Mouse (Mus musculus): Measurements from ENCODE around the gene Vwa7.
A peak's percentile ranks its signal among the peaks of the same experiment; 100 is the strongest.

The Vwa7 gene

GRCm38 (mm10) chr17:35064378-35064877, 48.0 kb downstream of the Vwa7 start:
- no peak for DNase-seq (ENCODE audit: low spot score)

GRCm38 (mm10) chr17:35064951-35065947, 48.9 kb downstream of the Vwa7 start, which contains the start of gene Ly6g6c:
Gene Ly6g6c, plus strand, starts transcription at chr17:35065388.
- DNase-seq (ENCODE audit: low spot score) = peak; percentile 47

GRCm38 (mm10) chr17:35066084-35066483, 49.7 kb downstream of the Vwa7 start, which contains the start of gene Mpig6b:
Gene Mpig6b, minus strand, starts transcription at chr17:35066184.
- DNase-seq (ENCODE audit: low spot score) = no peak

GRCm38 (mm10) chr17:35068213-35068914, 52.0 kb downstream of the Vwa7 start:
- no peak for DNase-seq (ENCODE audit: low spot score)

GRCm38 (mm10) chr17:35070556-35071229, 54.3 kb downstream of the Vwa7 start:
- DNase-seq (ENCODE audit: low spot score) = no peak

GRCm38 (mm10) chr17:35071454-35071853, 55.1 kb downstream of the Vwa7 start:
- DNase-seq (ENCODE audit: low spot score) = no peak

- no peak for DNase-seq (ENCODE audit: low spot score)
Measured at GRCm38 (mm10) chr17:35074097-35074496, 57.7 kb downstream of the Vwa7 start.

Data from ovary, adult 18-20 months (tissue).